Mouse (Mus musculus): ENCODE results near the gene Mrps27. TPM values are rescaled to one million over a fixed set of nuclear protein-coding genes. Genes with fewer than 3 reads are reported as not detected.

The Mrps27 gene
- polyA plus RNA-seq, 1 experiment from 2014 or later, result 60.2 TPM

Other genes with a start within 250 kb of the Mrps27 start
- gene Zfp366, start 160.0 kb upstream of the Mrps27 start, polyA plus RNA-seq (2015; fragmentation: Nextera tagmentation; extraction: Ambion mirVana), result 0.52 and 0.56 TPM in 2 replicates
- gene Ptcd2, start 81 bp upstream of the Mrps27 start, polyA plus RNA-seq (2015; fragmentation: Nextera tagmentation; extraction: Ambion mirVana), result 44.2 and 45.8 TPM in 2 replicates
- gene Map1b, start 171.8 kb downstream of the Mrps27 start, polyA plus RNA-seq (2015; fragmentation: Nextera tagmentation; extraction: Ambion mirVana), result 173 and 179 TPM in 2 replicates

All from limb, embryonic 13.5 days (tissue).